Mouse (Mus musculus): ENCODE data around the gene Steap1.

DNA sequence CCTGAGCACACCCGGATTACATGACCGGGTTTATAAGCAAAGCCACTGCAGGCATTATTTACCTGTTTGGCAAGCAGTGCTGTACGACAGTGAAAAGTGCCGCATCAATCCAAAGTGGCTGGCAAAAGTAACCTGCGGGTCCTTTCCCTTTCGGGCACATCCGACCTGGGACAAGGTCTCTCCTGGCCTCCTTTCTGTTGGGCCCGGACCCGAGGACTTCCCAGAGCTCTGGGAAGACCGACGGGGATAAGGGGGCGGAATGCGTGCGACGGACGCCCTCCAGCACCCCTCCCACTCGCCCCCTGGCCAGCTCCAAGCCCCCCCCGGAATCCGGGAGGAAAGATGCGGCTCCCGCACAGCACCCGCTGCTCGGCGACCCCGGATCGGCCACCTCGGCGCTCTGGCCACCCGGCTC, 55.6 kb downstream of the Steap1 start:
- TF ChIP-seq CTCF (IDR thresholded peaks at IDR 0.05; ENCODE audit: low read depth, low read length) (no peak), EP300 (IDR thresholded peaks at IDR 0.05; ENCODE audit: insufficient read depth, low read depth, low read length) (no peak), POLR2A (IDR thresholded peaks at IDR 0.05; ENCODE audit: insufficient read depth, low read length) (no peak)
